Mouse (Mus musculus) MEL-GATA-1-ER (cell line): ENCODE measurements at regions not wholly inside any gene's neighbourhood (a gene's known extent, or its start where the extent isn't known, plus 50 kb on each side); places are given as distances from the start of the nearest gene placed in this dataset.
"Not testable (repeated sequence)": the region's sequence is repeated elsewhere in the genome, so short reads cannot be mapped to it uniquely, and the experiment has no call there.

Experiments
- DNase-seq: peaks from one replicate; pipeline ENCODE4 v3.0.0-alpha.2; 2012; ENCODE audit warnings: low read depth; ENCODE audit errors: extremely low read depth

GRCm38 (mm10) chr9:81312047-81312446, 321.6 kb downstream of the Htr1b start:
- DNase-seq, result no peak

GRCm38 (mm10) chr9:81308532-81309191, 325.0 kb downstream of the Htr1b start:
- DNase-seq, result no peak

DNA sequence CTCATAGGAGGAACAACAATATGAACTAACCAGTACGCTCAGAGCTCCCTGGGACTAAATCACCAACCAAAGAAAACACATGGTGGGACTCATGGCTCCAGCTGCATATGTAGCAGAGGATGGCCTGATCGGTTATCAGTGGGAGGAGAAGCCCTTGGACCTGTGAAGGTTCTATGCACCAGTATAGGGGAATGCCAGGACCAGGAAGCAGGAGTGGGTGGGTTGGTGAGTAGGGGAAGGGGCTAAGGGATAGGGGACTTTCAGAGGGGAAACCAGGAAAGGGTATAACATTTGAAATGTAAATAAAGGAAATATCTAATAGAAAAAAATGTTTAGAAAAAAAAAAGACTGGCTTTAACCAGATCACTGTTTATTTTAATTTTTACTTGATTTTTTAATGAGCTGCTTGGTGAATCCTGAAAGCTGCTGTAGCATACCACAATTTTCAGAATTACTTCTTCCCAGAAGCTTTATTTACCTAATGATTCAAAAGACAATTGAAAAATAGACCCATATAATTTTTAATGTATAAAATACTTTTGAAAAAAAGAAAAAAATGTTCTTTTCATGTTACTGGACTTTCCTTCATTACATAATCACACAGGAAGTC, 328.1 kb downstream of the Htr1b start:
- DNase-seq, result no peak

GRCm38 (mm10) chr9:81275751-81276150, 357.9 kb downstream of the Htr1b start:
- DNase-seq, result no peak

DNA sequence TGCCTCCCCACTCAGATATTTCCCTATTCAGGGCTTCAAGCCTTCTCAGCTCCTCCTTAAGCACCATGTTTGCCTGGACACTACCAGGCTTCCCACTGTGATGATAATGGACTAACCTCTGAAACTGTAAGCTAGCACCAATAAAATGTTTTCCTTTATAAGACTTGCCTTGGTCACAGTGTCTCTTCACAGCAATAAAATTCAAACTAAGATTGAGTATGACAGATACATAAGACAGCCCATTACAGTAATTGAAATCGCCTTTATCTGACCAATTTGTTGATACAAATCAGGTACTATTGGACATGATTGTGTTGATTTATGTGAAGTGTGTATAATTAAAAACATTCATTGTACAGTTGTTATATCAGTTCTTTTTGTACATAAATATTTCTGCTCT, 358.3 kb downstream of the Htr1b start:
- no peak for DNase-seq

GRCm38 (mm10) chr9:81224957-81225356, 408.7 kb downstream of the Htr1b start:
- not testable (repeated sequence) for DNase-seq

- DNase-seq, result no peak
Measured at GRCm38 (mm10) chr9:81217938-81218337, 415.7 kb downstream of the Htr1b start.

GRCm38 (mm10) chr9:81215601-81216141, 418.0 kb downstream of the Htr1b start:
- no peak for DNase-seq

DNA sequence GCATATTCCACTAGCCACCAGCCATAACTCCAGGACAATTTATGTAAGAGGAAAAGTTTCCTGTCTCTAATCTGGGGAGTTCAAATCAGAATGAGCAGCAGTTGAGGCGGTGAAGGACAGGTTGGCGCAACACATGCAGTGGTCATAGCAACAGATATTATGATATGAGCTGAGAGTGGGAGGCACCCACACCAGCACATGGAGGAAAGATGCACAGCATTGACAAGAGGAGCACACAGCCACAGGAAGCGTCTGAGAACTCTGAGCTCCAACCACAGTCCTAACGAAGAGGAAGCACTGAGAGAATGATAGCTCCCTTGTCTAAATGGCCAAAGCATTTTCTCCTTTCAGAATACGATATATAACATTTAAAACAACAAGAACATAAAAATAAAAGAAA, 418.9 kb downstream of the Htr1b start:
- DNase-seq, result peak; percentile 14

- no peak for DNase-seq
Measured at GRCm38 (mm10) chr9:81192643-81193042, 441.0 kb downstream of the Htr1b start.
